Mouse (Mus musculus): ENCODE measurements at regions not wholly inside any gene's neighbourhood (a gene's known extent, or its start where the extent isn't known, plus 50 kb on each side); places are given as distances from the start of the nearest gene placed in this dataset.

GRCm38 (mm10) chr4:95467526-95467925 lies 89.8 kb upstream of the Fggy start:
- DNase-seq (ENCODE audit: extremely low spot score in 1 of 2, low spot score in 1 of 2): no peak

GRCm38 (mm10) chr4:95474726-95475406 lies 82.4 kb upstream of the Fggy start:
- no peak for DNase-seq (ENCODE audit: extremely low spot score in 1 of 2, low spot score in 1 of 2)

GRCm38 (mm10) chr4:95476071-95476724 lies 81.1 kb upstream of the Fggy start:
- DNase-seq (ENCODE audit: extremely low spot score in 1 of 2, low spot score in 1 of 2): no peak

GRCm38 (mm10) chr4:95483571-95483970 lies 73.7 kb upstream of the Fggy start:
- DNase-seq (ENCODE audit: extremely low spot score in 1 of 2, low spot score in 1 of 2): no peak

- no peak for DNase-seq (ENCODE audit: extremely low spot score in 1 of 2, low spot score in 1 of 2)
Observed at GRCm38 (mm10) chr4:95487323-95487722, 70.0 kb upstream of the Fggy start.

- DNase-seq (ENCODE audit: extremely low spot score in 1 of 2, low spot score in 1 of 2): no peak
Observed at GRCm38 (mm10) chr4:95487969-95488368, 69.3 kb upstream of the Fggy start.

GRCm38 (mm10) chr4:95489059-95489458 lies 68.2 kb upstream of the Fggy start:
- DNase-seq (ENCODE audit: extremely low spot score in 1 of 2, low spot score in 1 of 2): no peak

- DNase-seq (ENCODE audit: extremely low spot score in 1 of 2, low spot score in 1 of 2): no peak
Observed at GRCm38 (mm10) chr4:95500265-95500664, 57.0 kb upstream of the Fggy start.

- no peak for DNase-seq (ENCODE audit: extremely low spot score in 1 of 2, low spot score in 1 of 2)
Observed at GRCm38 (mm10) chr4:95501164-95501563, 56.1 kb upstream of the Fggy start.

GRCm38 (mm10) chr4:95507141-95507945 lies 50.0 kb upstream of the Fggy start:
- no peak for DNase-seq (ENCODE audit: extremely low spot score in 1 of 2, low spot score in 1 of 2)

Data from frontal cortex, adult 2 months (tissue).